Mouse (Mus musculus): ENCODE measurements around the gene Ralgds. TPM values are rescaled to one million over a fixed set of nuclear protein-coding genes. Genes with fewer than 3 reads are reported as not detected.
A peak's percentile ranks its signal among the peaks of the same experiment; 100 is the strongest.

The Ralgds gene
- polyA plus RNA-seq, 1 experiment from 2014 or later, result 59.3 TPM

- H3K9me3 ChIP-seq (ENCODE audit: control insufficient read depth, low read length), result no peaks in the 10 kb centered on the region
- H3K4me3 ChIP-seq (ENCODE audit: low read depth, low read length), result no peak overlapping the region
- no peaks in the 10 kb centered on the region for H3K4me1 ChIP-seq (ENCODE audit: control insufficient read depth, insufficient read depth, low read length)
- H3K9ac ChIP-seq (ENCODE audit: low read depth, low read length), result no peak overlapping the region
- DNase-seq (ENCODE audit: low spot score) (no peak), ATAC-seq (ENCODE audit: low read depth) (no peak)
- WGBS, result 89% methylated on average over 13 of the region's 13 CpGs
- H3K27ac ChIP-seq (replicated peaks; ENCODE audit: low read depth, low read length), result no peak overlapping the region
- H3K36me3 ChIP-seq (ENCODE audit: control insufficient read depth, insufficient read depth, low read length), result peaks cover 97% of the 10 kb centered on the region
- H3K27me3 ChIP-seq (replicated peaks; ENCODE audit: control insufficient read depth, insufficient read depth, low read length), result no peaks in the 10 kb centered on the region
- no peak overlapping the region for H3K4me2 ChIP-seq (ENCODE audit: low read depth, low read length)
Observed at GRCm38 (mm10) chr2:28549157-28549556, 36.2 kb downstream of the Ralgds start.

- H3K36me3 ChIP-seq (ENCODE audit: control insufficient read depth, insufficient read depth, low read length), result peaks cover 73% of the 10 kb centered on the region
- no peak overlapping the region for H3K27ac ChIP-seq (replicated peaks; ENCODE audit: low read depth, low read length)
- no peaks in the 10 kb centered on the region for H3K27me3 ChIP-seq (replicated peaks; ENCODE audit: control insufficient read depth, insufficient read depth, low read length)
- H3K9me3 ChIP-seq (ENCODE audit: control insufficient read depth, low read length), result no peaks in the 10 kb centered on the region
- DNase-seq (ENCODE audit: low spot score) (no peak), ATAC-seq (ENCODE audit: low read depth) (no peak)
- no peaks in the 10 kb centered on the region for H3K4me1 ChIP-seq (ENCODE audit: control insufficient read depth, insufficient read depth, low read length)
- no peak overlapping the region for H3K4me3 ChIP-seq (ENCODE audit: low read depth, low read length)
- WGBS, result 93% methylated on average over 5 of the region's 5 CpGs
- H3K9ac ChIP-seq (ENCODE audit: low read depth, low read length), result no peak overlapping the region
- H3K4me2 ChIP-seq (ENCODE audit: low read depth, low read length), result no peak overlapping the region
Observed at GRCm38 (mm10) chr2:28552301-28552700, 39.4 kb downstream of the Ralgds start.

GRCm38 (mm10) chr2:28557452-28557851, 44.5 kb downstream of the Ralgds start:
- Histone ChIP-seq H3K4me2 (ENCODE audit: low read depth, low read length) (no peak overlapping the region), H3K9ac (ENCODE audit: low read depth, low read length) (no peak overlapping the region), H3K36me3 (ENCODE audit: control insufficient read depth, insufficient read depth, low read length) (peaks cover 23% of the 10 kb centered on the region), H3K4me1 (ENCODE audit: control insufficient read depth, insufficient read depth, low read length) (no peaks in the 10 kb centered on the region), H3K9me3 (ENCODE audit: control insufficient read depth, low read length) (no peaks in the 10 kb centered on the region), H3K27me3 (replicated peaks; ENCODE audit: control insufficient read depth, insufficient read depth, low read length) (no peaks in the 10 kb centered on the region), H3K27ac (replicated peaks; ENCODE audit: low read depth, low read length) (no peak overlapping the region), H3K4me3 (ENCODE audit: low read depth, low read length) (no peak overlapping the region)
- 90% methylated on average over 5 of the region's 5 CpGs for WGBS
- ATAC-seq (ENCODE audit: low read depth) (no peak), DNase-seq (ENCODE audit: low spot score) (no peak)

GRCm38 (mm10) chr2:28563303-28563702, 50.4 kb downstream of the Ralgds start, which contains the start of gene Cel:
Gene Cel (minus strand): TSS chr2:28563403.
- Histone ChIP-seq H3K36me3 (ENCODE audit: control insufficient read depth, insufficient read depth, low read length) (peaks cover 33% of the 10 kb centered on the region), H3K9ac (ENCODE audit: low read depth, low read length) (no peak within 1 kb of the TSS), H3K27ac (replicated peaks; ENCODE audit: low read depth, low read length) (no peak within 1 kb of the TSS), H3K27me3 (replicated peaks; ENCODE audit: control insufficient read depth, insufficient read depth, low read length) (no peaks in the 10 kb centered on the region), H3K4me3 (ENCODE audit: low read depth, low read length) (no peak within 1 kb of the TSS), H3K9me3 (ENCODE audit: control insufficient read depth, low read length) (no peaks in the 10 kb centered on the region), H3K4me2 (ENCODE audit: low read depth, low read length) (no peak within 1 kb of the TSS), H3K4me1 (ENCODE audit: control insufficient read depth, insufficient read depth, low read length) (no peaks in the 10 kb centered on the region)
- no peak for DNase-seq (ENCODE audit: low spot score)
- ATAC-seq (ENCODE audit: low read depth), result no peak
- 64% methylated on average over 6 of the region's 6 CpGs for WGBS

GRCm38 (mm10) chr2:28563830-28564229, 50.9 kb downstream of the Ralgds start:
- Histone ChIP-seq H3K4me3 (ENCODE audit: low read depth, low read length) (no peak overlapping the region), H3K4me1 (ENCODE audit: control insufficient read depth, insufficient read depth, low read length) (no peaks in the 10 kb centered on the region), H3K4me2 (ENCODE audit: low read depth, low read length) (no peak overlapping the region), H3K36me3 (ENCODE audit: control insufficient read depth, insufficient read depth, low read length) (peaks cover 37% of the 10 kb centered on the region), H3K9ac (ENCODE audit: low read depth, low read length) (no peak overlapping the region), H3K27me3 (replicated peaks; ENCODE audit: control insufficient read depth, insufficient read depth, low read length) (no peaks in the 10 kb centered on the region), H3K27ac (replicated peaks; ENCODE audit: low read depth, low read length) (no peak overlapping the region), H3K9me3 (ENCODE audit: control insufficient read depth, low read length) (no peaks in the 10 kb centered on the region)
- no peak for DNase-seq (ENCODE audit: low spot score)
- ATAC-seq (ENCODE audit: low read depth), result no peak

GRCm38 (mm10) chr2:28564380-28564779, 51.5 kb downstream of the Ralgds start:
- H3K4me2 ChIP-seq (ENCODE audit: low read depth, low read length), result no peak overlapping the region
- no peak overlapping the region for H3K27ac ChIP-seq (replicated peaks; ENCODE audit: low read depth, low read length)
- H3K4me3 ChIP-seq (ENCODE audit: low read depth, low read length), result no peak overlapping the region
- no peak overlapping the region for H3K9ac ChIP-seq (ENCODE audit: low read depth, low read length)
- H3K4me1 ChIP-seq (ENCODE audit: control insufficient read depth, insufficient read depth, low read length), result no peaks in the 10 kb centered on the region
- ATAC-seq (ENCODE audit: low read depth) (no peak), DNase-seq (ENCODE audit: low spot score) (no peak)
- peaks cover 42% of the 10 kb centered on the region for H3K36me3 ChIP-seq (ENCODE audit: control insufficient read depth, insufficient read depth, low read length)
- 86% methylated on average over 4 of the region's 4 CpGs for WGBS
- no peaks in the 10 kb centered on the region for H3K27me3 ChIP-seq (replicated peaks; ENCODE audit: control insufficient read depth, insufficient read depth, low read length)
- no peaks in the 10 kb centered on the region for H3K9me3 ChIP-seq (ENCODE audit: control insufficient read depth, low read length)

- WGBS, result 24% methylated on average over 5 of the region's 5 CpGs
- peaks cover 59% of the 10 kb centered on the region for H3K36me3 ChIP-seq (ENCODE audit: control insufficient read depth, insufficient read depth, low read length)
- no peak for ATAC-seq (ENCODE audit: low read depth)
Observed at GRCm38 (mm10) chr2:28566545-28566944, 53.6 kb downstream of the Ralgds start.

GRCm38 (mm10) chr2:28569903-28570302, 57.0 kb downstream of the Ralgds start:
- peaks cover 88% of the 10 kb centered on the region for H3K36me3 ChIP-seq (ENCODE audit: control insufficient read depth, insufficient read depth, low read length)
- 15% methylated on average over 2 of the region's 3 CpGs for WGBS
- no peaks in the 10 kb centered on the region for H3K9me3 ChIP-seq (ENCODE audit: control insufficient read depth, low read length)
- H3K9ac ChIP-seq (ENCODE audit: low read depth, low read length), result no peak overlapping the region
- no peak overlapping the region for H3K4me3 ChIP-seq (ENCODE audit: low read depth, low read length)
- H3K4me1 ChIP-seq (ENCODE audit: control insufficient read depth, insufficient read depth, low read length), result no peaks in the 10 kb centered on the region
- H3K4me2 ChIP-seq (ENCODE audit: low read depth, low read length), result no peak overlapping the region
- no peaks in the 10 kb centered on the region for H3K27me3 ChIP-seq (replicated peaks; ENCODE audit: control insufficient read depth, insufficient read depth, low read length)
- DNase-seq (ENCODE audit: low spot score), result peak; percentile 68
- H3K27ac ChIP-seq (replicated peaks; ENCODE audit: low read depth, low read length), result no peak overlapping the region
- peak; percentile 32; the same call in 1 of the 2 replicates for ATAC-seq (ENCODE audit: low read depth)

More at GRCm38 (mm10) chr2:28566545-28566944, 53.6 kb downstream of the Ralgds start:
- no peaks in the 10 kb centered on the region for H3K27me3 ChIP-seq (replicated peaks; ENCODE audit: control insufficient read depth, insufficient read depth, low read length)
- H3K27ac ChIP-seq (replicated peaks; ENCODE audit: low read depth, low read length), result 0 out of 2 replicates have a peak overlapping the region, but pooled peaks have one; percentile 44
- H3K4me1 ChIP-seq (ENCODE audit: control insufficient read depth, insufficient read depth, low read length), result no peaks in the 10 kb centered on the region
- DNase-seq (ENCODE audit: low spot score), result peak; percentile 30
- H3K9me3 ChIP-seq (ENCODE audit: control insufficient read depth, low read length), result no peaks in the 10 kb centered on the region
- H3K4me3 ChIP-seq (ENCODE audit: low read depth, low read length), result no peak overlapping the region
- no peak overlapping the region for H3K4me2 ChIP-seq (ENCODE audit: low read depth, low read length)
- no peak overlapping the region for H3K9ac ChIP-seq (ENCODE audit: low read depth, low read length)

- DNase-seq (ENCODE audit: low spot score), result no peak
- no peak overlapping the region for H3K4me3 ChIP-seq (ENCODE audit: low read depth, low read length)
- H3K27ac ChIP-seq (replicated peaks; ENCODE audit: low read depth, low read length), result no peak overlapping the region
- WGBS, result 76% methylated on average over 4 of the region's 4 CpGs
- no peaks in the 10 kb centered on the region for H3K4me1 ChIP-seq (ENCODE audit: control insufficient read depth, insufficient read depth, low read length)
- H3K27me3 ChIP-seq (replicated peaks; ENCODE audit: control insufficient read depth, insufficient read depth, low read length), result no peaks in the 10 kb centered on the region
- peaks cover 76% of the 10 kb centered on the region for H3K36me3 ChIP-seq (ENCODE audit: control insufficient read depth, insufficient read depth, low read length)
- no peak for ATAC-seq (ENCODE audit: low read depth)
- H3K4me2 ChIP-seq (ENCODE audit: low read depth, low read length), result no peak overlapping the region
- H3K9me3 ChIP-seq (ENCODE audit: control insufficient read depth, low read length), result no peaks in the 10 kb centered on the region
- no peak overlapping the region for H3K9ac ChIP-seq (ENCODE audit: low read depth, low read length)
Observed at GRCm38 (mm10) chr2:28575341-28575740, 62.4 kb downstream of the Ralgds start.
